Mouse (Mus musculus) right cerebral cortex, postnatal 14 days (tissue): ENCODE measurements around the gene Fam129b.
"Not testable (repeated sequence)": the region's sequence is repeated elsewhere in the genome, so short reads cannot be mapped to it uniquely, and the experiment has no call there.

Experiments used
- DNase-seq: peaks from one replicate; pipeline ENCODE4 v3.0.0; 2022

The Fam129b gene

GRCm38 (mm10) chr2:32875675-32876489 lies at the start of gene Fam129b:
Fam129b (plus strand) TSS chr2:32876114.
- DNase-seq: peak; percentile 66

- DNase-seq: no peak
These were observed 46.8 kb upstream of the Fam129b start for GRCm38 (mm10) chr2:32828979-32829676.

GRCm38 (mm10) chr2:32834496-32834895 lies 41.4 kb upstream of the Fam129b start:
- no peak for DNase-seq

GRCm38 (mm10) chr2:32835588-32835987 lies 40.3 kb upstream of the Fam129b start:
- no peak for DNase-seq

GRCm38 (mm10) chr2:32838147-32838884 lies 37.6 kb upstream of the Fam129b start:
- no peak for DNase-seq

- no peak for DNase-seq
These were observed 36.7 kb upstream of the Fam129b start for GRCm38 (mm10) chr2:32839261-32839660.

DNA sequence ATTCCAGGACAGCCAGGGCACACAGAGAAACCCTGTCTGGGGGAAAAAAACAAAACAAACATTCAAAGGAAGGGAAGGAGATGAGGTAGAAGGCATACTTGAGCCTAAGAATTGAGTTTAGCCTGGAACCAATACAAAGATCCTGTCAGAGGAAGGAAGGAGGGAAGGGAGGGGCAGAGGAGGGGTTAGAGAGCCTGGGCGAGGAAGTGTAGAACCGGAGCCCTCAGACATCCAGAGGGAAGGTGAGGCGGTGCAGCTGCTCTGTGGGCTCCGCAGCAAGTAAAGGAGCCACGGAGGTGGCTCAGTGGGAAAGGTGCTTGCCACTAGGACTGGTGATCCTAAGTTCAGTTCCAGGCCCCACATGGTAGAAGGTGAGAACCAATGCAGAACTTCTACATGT lies 34.8 kb upstream of the Fam129b start:
- no peak for DNase-seq

GRCm38 (mm10) chr2:32842558-32842957 lies 33.4 kb upstream of the Fam129b start:
- DNase-seq: no peak

GRCm38 (mm10) chr2:32845572-32846100 lies 30.3 kb upstream of the Fam129b start:
- no peak for DNase-seq

DNA sequence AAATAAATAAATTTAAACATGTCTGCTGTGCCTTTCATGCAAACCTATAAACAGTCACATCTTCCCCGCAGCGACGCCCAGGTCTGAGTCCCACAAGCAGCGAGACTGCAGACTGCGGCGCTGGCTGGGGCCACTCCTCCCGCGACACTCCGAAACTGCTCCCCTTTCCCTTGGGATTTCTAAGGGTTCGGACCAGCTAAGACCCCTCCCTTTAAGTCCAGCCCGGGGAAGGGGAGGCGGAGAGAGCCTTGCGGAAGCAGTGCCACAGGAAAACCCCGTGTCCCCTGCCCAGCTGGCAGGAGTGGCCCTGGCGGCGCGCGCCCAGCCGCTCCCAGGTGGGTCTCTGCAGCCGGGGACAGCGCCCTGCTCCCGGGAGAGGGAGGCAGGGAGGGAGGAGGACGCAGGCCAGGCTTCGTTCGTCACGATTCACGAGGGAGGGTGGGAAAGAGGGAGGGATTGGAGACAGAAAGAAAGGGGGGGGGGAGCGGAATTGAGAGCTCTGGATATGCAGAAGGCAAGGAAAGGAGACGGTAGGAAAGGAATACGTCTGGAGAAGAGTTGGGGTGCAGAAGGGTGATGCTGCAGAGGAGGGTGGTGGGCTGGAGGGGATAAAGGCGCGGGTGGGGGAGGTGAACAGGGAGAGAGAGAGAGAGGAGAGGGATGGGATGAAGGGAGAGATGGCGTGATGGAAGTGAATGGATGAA lies 29.7 kb upstream of the Fam129b start:
- DNase-seq: peak; percentile 75

GRCm38 (mm10) chr2:32846805-32847467 lies 29.0 kb upstream of the Fam129b start, which contains the start of gene Stxbp1:
Stxbp1 (minus strand) TSS chr2:32847245.
- DNase-seq: peak; percentile 95

DNA sequence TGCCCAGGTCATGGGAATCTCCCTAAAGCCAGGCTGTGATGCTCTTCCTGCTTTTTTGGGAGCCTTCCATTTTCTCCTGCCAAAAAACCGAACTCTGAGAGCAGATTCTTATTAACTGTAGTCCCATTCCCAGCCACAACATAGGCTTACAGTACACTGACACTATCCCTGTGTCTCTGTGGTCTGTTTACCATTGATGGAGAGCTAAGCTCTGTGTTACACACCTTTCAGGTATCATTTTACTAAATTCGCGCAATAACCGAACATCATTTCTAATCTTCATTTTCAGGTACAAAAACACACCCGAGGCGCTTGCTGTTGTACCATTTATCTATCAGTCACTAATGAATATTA lies 28.5 kb upstream of the Fam129b start:
- DNase-seq: no peak

DNA sequence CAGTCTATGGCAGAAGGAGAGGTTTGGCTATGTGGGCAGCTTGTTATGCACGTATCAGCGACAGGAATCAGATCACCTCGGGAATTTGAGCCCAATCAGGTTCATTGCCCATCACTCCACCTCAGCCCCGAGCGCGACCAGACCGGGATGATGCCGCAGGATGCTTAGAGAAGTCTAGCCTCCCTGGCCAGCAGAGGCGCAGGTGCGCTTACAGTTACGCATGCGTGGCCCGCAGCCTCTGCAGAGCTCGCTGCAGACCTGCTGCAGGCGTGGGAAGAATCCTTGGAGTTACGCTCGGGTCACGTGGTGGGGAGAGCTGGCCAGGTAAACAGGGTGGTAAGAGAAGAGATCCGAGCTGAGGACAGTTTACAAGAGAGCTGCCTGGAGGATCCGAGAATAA lies 23.8 kb upstream of the Fam129b start:
- peak; percentile 73 for DNase-seq

- DNase-seq: not testable (repeated sequence)
These were observed 22.2 kb upstream of the Fam129b start for GRCm38 (mm10) chr2:32853716-32854115.

GRCm38 (mm10) chr2:32854206-32854605 lies 21.7 kb upstream of the Fam129b start:
- DNase-seq: peak; percentile 97

- DNase-seq: no peak
These were observed 20.7 kb upstream of the Fam129b start for GRCm38 (mm10) chr2:32855046-32855785.

DNA sequence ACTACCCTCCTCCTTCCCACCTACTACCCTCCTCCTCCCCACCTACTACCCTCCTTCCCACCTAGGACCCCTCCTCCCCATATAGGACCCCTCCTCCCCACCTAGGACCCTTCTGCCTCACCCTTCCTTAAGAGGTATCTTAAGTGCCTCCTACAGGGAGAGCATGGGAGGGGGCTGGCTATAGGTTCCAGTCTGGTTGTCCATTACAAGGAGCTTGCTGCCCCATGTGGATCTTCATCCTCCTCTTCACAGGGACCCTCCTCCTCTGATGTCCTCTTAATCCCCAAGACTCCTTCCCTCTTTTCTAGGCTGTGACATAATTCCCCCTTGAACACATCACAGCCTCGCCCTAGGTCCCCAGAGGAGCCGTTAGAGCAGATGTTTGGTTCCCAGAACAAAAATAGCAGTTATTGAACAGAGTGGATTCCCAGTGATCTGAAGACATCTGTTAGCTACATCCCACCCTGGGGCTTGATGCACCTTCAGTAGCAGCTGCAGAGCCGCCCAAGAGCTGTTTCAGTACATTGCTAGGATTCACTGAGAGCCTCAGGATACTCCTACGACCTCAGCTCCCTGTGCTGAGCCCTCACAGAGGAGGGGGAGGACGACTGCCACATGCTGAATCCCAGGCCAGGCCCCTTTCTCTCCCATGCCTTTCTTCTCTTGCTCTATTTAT lies 20.0 kb upstream of the Fam129b start:
- no peak for DNase-seq

- DNase-seq: peak; percentile 79
These were observed 18.3 kb upstream of the Fam129b start for GRCm38 (mm10) chr2:32857584-32857983.

- peak; percentile 69 for DNase-seq
These were observed 16.8 kb upstream of the Fam129b start for GRCm38 (mm10) chr2:32859010-32859621.

DNA sequence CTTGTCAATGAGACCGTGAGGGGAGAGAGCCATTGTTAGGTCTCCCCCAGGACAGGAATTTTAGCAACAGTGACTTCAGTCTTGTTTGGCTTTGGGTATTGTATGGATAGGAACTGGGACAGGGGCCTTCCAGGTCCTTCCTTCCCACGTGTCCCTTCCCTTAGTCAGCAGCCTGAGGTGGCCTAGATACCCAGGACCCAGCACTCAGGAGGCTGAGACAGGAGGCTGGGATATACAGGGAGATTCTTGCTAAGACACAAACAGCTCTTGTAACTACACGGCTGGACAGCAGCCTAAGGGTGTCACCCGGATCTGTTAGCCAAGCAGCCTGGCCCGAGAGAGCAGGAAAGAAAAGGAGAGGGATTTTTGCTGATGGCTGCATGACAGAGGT lies 16.3 kb upstream of the Fam129b start:
- no peak for DNase-seq
